Mouse (Mus musculus): ENCODE measurements around the gene Lin52. TPM values are rescaled to one million over a fixed set of nuclear protein-coding genes. Genes with fewer than 3 reads are reported as not detected.

The Lin52 gene
- polyA plus RNA-seq, 1 experiment from 2014 or later, result 31.8 TPM

GRCm38 (mm10) chr12:84555218-84555617 lies 104.0 kb downstream of the Lin52 start:
- no peaks in the 10 kb centered on the region for H3K4me1 ChIP-seq
- no peaks in the 10 kb centered on the region for H3K9me3 ChIP-seq (replicated peaks)
- H3K36me3 ChIP-seq, result no peaks in the 10 kb centered on the region
- ATAC-seq (ENCODE audit: low FRiP score), result no peak
- H3K27me3 ChIP-seq, result peaks cover 27% of the 10 kb centered on the region
- H3K4me2 ChIP-seq (replicated peaks), result no peak overlapping the region
- no peak overlapping the region for H3K27ac ChIP-seq
- WGBS, result 61% methylated on average over 8 of the region's 8 CpGs
- no peak overlapping the region for H3K4me3 ChIP-seq
- H3K9ac ChIP-seq, result no peak overlapping the region

GRCm38 (mm10) chr12:84562558-84562957 lies 111.3 kb downstream of the Lin52 start:
- Histone ChIP-seq H3K27me3 (peaks cover 43% of the 10 kb centered on the region), H3K4me2 (replicated peaks) (no peak overlapping the region), H3K4me3 (no peak overlapping the region), H3K36me3 (no peaks in the 10 kb centered on the region), H3K9me3 (replicated peaks) (no peaks in the 10 kb centered on the region), H3K27ac (no peak overlapping the region), H3K9ac (no peak overlapping the region), H3K4me1 (no peaks in the 10 kb centered on the region)
- WGBS, result 53% methylated on average over 4 of the region's 4 CpGs
- no peak for ATAC-seq (ENCODE audit: low FRiP score)

- Histone ChIP-seq H3K9ac (no peak overlapping the region), H3K36me3 (no peaks in the 10 kb centered on the region)
- WGBS, result 79% methylated on average over 6 of the region's 6 CpGs
Measured at GRCm38 (mm10) chr12:84567576-84567975, 116.4 kb downstream of the Lin52 start.

GRCm38 (mm10) chr12:84569336-84569970 lies 118.2 kb downstream of the Lin52 start, which contains the start of gene Vsx2:
Vsx2 (plus strand) TSS chr12:84569762.
- 2% methylated on average over 25 of the region's 25 CpGs for WGBS
- no peak within 1 kb of the TSS for H3K9ac ChIP-seq
- H3K4me1 ChIP-seq, result peaks cover 14% of the 10 kb centered on the region
- no peaks in the 10 kb centered on the region for H3K36me3 ChIP-seq
- H3K9me3 ChIP-seq (replicated peaks), result no peaks in the 10 kb centered on the region
- no peak for ATAC-seq (ENCODE audit: low FRiP score)
- H3K27me3 ChIP-seq, result peaks cover 82% of the 10 kb centered on the region
- peak within 1 kb of the TSS; percentile 27 for H3K4me2 ChIP-seq (replicated peaks)
- H3K27ac ChIP-seq, result no peak within 1 kb of the TSS
- peak within 1 kb of the TSS; percentile 16 for H3K4me3 ChIP-seq

More at GRCm38 (mm10) chr12:84567576-84567975, 116.4 kb downstream of the Lin52 start:
- Histone ChIP-seq H3K27me3 (peaks cover 78% of the 10 kb centered on the region), H3K27ac (no peak overlapping the region), H3K4me2 (replicated peaks) (no peak overlapping the region), H3K9me3 (replicated peaks) (no peaks in the 10 kb centered on the region), H3K4me1 (peaks cover 14% of the 10 kb centered on the region), H3K4me3 (no peak overlapping the region)
- ATAC-seq (ENCODE audit: low FRiP score), result no peak

GRCm38 (mm10) chr12:84569976-84570693 lies 118.9 kb downstream of the Lin52 start:
- ATAC-seq (ENCODE audit: low FRiP score), result no peak
- Histone ChIP-seq H3K4me2 (replicated peaks) (peak overlapping the region; percentile 27), H3K27me3 (peaks cover 89% of the 10 kb centered on the region), H3K36me3 (no peaks in the 10 kb centered on the region), H3K9me3 (replicated peaks) (no peaks in the 10 kb centered on the region), H3K4me1 (peaks cover 14% of the 10 kb centered on the region), H3K27ac (no peak overlapping the region), H3K9ac (no peak overlapping the region), H3K4me3 (peak overlapping the region; percentile 16)
- whole genome bisulfite sequencing, result 1% methylated on average over 40 of the region's 40 CpGs

GRCm38 (mm10) chr12:84570694-84571415 lies 119.6 kb downstream of the Lin52 start:
- H3K27ac ChIP-seq, result no peak overlapping the region
- peak overlapping the region; percentile 16 for H3K4me3 ChIP-seq
- no peaks in the 10 kb centered on the region for H3K36me3 ChIP-seq
- under 1% methylated on average over 34 of the region's 34 CpGs for WGBS
- peaks cover 14% of the 10 kb centered on the region for H3K4me1 ChIP-seq
- no peaks in the 10 kb centered on the region for H3K9me3 ChIP-seq (replicated peaks)
- no peak for ATAC-seq (ENCODE audit: low FRiP score)
- H3K9ac ChIP-seq, result no peak overlapping the region
- H3K27me3 ChIP-seq, result peaks cover 96% of the 10 kb centered on the region
- H3K4me2 ChIP-seq (replicated peaks), result no peak overlapping the region

- Histone ChIP-seq H3K27me3 (peaks cover 99% of the 10 kb centered on the region), H3K4me3 (peak overlapping the region; percentile 16), H3K9ac (peak overlapping the region; percentile 42; the same call in 1 of the 2 replicates), H3K36me3 (no peaks in the 10 kb centered on the region), H3K4me2 (replicated peaks) (no peak overlapping the region), H3K27ac (no peak overlapping the region), H3K4me1 (peaks cover 14% of the 10 kb centered on the region), H3K9me3 (replicated peaks) (no peaks in the 10 kb centered on the region)
- no peak for ATAC-seq (ENCODE audit: low FRiP score)
- WGBS, result under 1% methylated on average over 43 of the region's 43 CpGs
Measured at GRCm38 (mm10) chr12:84571466-84572340, 120.5 kb downstream of the Lin52 start.

GRCm38 (mm10) chr12:84572341-84572720 lies 121.1 kb downstream of the Lin52 start:
- Histone ChIP-seq H3K4me1 (peaks cover 14% of the 10 kb centered on the region), H3K4me2 (replicated peaks) (no peak overlapping the region), H3K9me3 (replicated peaks) (no peaks in the 10 kb centered on the region), H3K4me3 (peak overlapping the region; percentile 16), H3K27ac (no peak overlapping the region), H3K36me3 (no peaks in the 10 kb centered on the region), H3K9ac (no peak overlapping the region), H3K27me3 (peaks cover 99% of the 10 kb centered on the region)
- no peak for ATAC-seq (ENCODE audit: low FRiP score)
- 3% methylated on average over 7 of the region's 7 CpGs for WGBS

GRCm38 (mm10) chr12:84573094-84573493 lies 121.9 kb downstream of the Lin52 start:
- Histone ChIP-seq H3K4me3 (no peak overlapping the region), H3K27me3 (peaks cover 99% of the 10 kb centered on the region), H3K4me2 (replicated peaks) (0 out of 2 replicates have a peak overlapping the region, but pooled peaks have one; percentile 1), H3K9me3 (replicated peaks) (no peaks in the 10 kb centered on the region), H3K36me3 (no peaks in the 10 kb centered on the region), H3K9ac (no peak overlapping the region), H3K4me1 (peaks cover 14% of the 10 kb centered on the region), H3K27ac (no peak overlapping the region)
- no peak for ATAC-seq (ENCODE audit: low FRiP score)
- 13% methylated on average over 7 of the region's 7 CpGs for WGBS

- WGBS, result 78% methylated on average over 11 of the region's 11 CpGs
- Histone ChIP-seq H3K27ac (no peak overlapping the region), H3K4me1 (peaks cover 4% of the 10 kb centered on the region; the same call in 1 of the 2 replicates), H3K27me3 (peaks cover 58% of the 10 kb centered on the region), H3K36me3 (no peaks in the 10 kb centered on the region), H3K9ac (no peak overlapping the region), H3K9me3 (replicated peaks) (0 out of 2 replicates have a peak, but pooled peaks cover 8% of the 10 kb centered on the region), H3K4me2 (replicated peaks) (no peak overlapping the region), H3K4me3 (no peak overlapping the region)
- ATAC-seq (ENCODE audit: low FRiP score), result no peak
Measured at GRCm38 (mm10) chr12:84577768-84578439, 126.7 kb downstream of the Lin52 start.

- Histone ChIP-seq H3K27ac (no peak overlapping the region), H3K4me1 (peaks cover 4% of the 10 kb centered on the region; the same call in 1 of the 2 replicates), H3K27me3 (peaks cover 53% of the 10 kb centered on the region), H3K4me3 (no peak overlapping the region), H3K9ac (no peak overlapping the region), H3K36me3 (no peaks in the 10 kb centered on the region), H3K4me2 (replicated peaks) (no peak overlapping the region), H3K9me3 (replicated peaks) (0 out of 2 replicates have a peak, but pooled peaks cover 10% of the 10 kb centered on the region)
- ATAC-seq (ENCODE audit: low FRiP score), result no peak
- WGBS, result 45% methylated on average over 5 of the region's 5 CpGs
Measured at GRCm38 (mm10) chr12:84578440-84578770, 127.2 kb downstream of the Lin52 start.

Measured in hindbrain, embryonic 12.5 days (tissue).